Mouse (Mus musculus) erythroblast, embryonic 14.5 days (primary cell): ENCODE measurements around the gene Diaph2.

Experiments
- GATA1 ChIP-seq: IDR thresholded peaks from 2 replicates; pipeline ENCODE4 v1.6.1; 2012; ENCODE audit warnings: low read length, inconsistent platforms, mixed read lengths
- TAL1 ChIP-seq: IDR thresholded peaks from 3 replicates; pipeline ENCODE4 v1.6.1; 2012; ENCODE audit warnings: low read length, inconsistent platforms, mixed read lengths

DNA sequence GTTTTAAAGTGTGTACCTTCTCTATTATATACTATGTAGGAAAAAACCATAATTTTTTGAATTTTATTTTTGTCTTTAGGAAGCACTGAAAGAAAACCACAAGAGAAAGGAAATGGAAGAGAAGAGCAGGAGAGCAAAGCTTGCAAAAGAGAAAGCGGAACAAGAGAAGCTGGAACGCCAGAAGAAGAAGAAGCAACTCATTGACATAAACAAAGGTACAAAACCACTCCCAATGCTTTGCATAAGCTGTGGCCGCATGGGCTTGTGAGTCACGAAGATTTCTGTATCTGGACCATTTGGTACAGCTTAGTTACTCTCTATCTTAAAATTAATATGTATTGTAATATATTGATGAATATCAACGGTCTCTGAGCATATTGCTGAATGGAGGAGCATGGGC lies 540.2 kb downstream of the Diaph2 start:
- TF ChIP-seq GATA1 (no peak), TAL1 (no peak)
